Mouse (Mus musculus) MN1 (cell line): ENCODE measurements around the gene Itprid2.

ENCODE experiments used
- DNase-seq: peaks from one replicate; pipeline ENCODE4 v3.0.0-alpha.2; 2016; ENCODE audit warnings: low spot score

Gene Itprid2

GRCm38 (mm10) chr2:79713662-79714091 is 78.5 kb downstream of the Itprid2 start:
- DNase-seq, result no peak

DNA sequence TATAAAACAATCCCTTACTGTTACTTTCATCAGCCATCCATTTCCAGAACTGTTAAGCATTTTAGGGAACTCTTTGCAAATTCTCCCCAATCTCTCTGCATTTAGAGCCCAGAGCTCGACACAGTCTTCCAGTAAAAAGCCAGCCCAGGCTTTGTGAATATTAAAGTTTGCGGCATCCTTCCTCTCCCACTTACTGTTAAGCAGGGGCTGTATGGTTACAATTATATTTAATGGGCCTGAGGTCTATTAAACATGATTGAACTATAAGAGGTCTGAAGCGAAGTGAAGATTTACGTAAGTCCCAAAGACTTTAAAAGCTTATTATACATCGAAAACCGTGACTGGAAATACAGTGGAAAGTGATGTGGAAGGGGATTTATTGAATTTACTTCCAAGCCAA is 79.6 kb downstream of the Itprid2 start:
- DNase-seq, result no peak

DNA sequence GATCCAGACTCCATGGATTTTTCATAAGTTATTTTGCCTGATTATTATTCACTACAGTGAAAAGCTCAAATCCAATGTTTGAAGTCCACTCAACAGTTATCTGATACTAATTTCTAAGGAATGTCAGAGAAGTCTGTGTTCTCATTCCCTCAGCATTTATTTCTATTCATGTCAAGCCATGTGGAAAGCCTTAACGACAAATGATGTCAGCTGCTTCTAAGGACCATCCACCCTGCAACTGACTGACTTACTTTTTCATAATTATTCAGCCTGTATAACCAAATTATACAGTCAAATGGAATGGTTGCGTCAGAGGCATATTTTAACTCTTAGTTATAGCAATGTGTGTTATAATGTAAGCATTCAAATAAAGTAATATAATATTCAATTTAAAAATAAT is 80.8 kb downstream of the Itprid2 start:
- DNase-seq, result no peak

DNA sequence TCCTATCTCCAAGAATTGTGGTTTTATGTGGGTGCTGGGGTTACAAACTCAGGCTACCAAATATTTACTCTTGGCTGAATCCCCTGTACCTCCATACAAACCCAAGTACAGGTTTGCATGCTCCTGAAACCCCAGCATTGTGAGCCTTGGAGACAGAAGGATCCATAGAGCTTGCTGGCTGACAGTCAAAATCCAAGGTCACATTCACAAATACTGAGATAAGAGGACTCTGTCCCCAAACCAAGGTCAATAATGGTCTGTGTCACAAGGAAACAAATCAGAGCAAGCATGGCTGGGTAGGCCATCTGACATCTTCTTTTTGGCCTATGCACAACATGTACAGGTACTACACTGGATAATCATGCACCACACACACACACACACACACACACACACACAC is 82.7 kb downstream of the Itprid2 start:
- no peak for DNase-seq

GRCm38 (mm10) chr2:79722415-79722814 is 87.3 kb downstream of the Itprid2 start:
- no peak for DNase-seq
